Mouse (Mus musculus): ENCODE measurements around the gene Ano2. TPM values are rescaled to one million over a fixed set of nuclear protein-coding genes. Genes with fewer than 3 reads are reported as not detected.

The Ano2 gene
- polyA plus RNA-seq, 2 experiments from 2014 or later, result not detected

DNA sequence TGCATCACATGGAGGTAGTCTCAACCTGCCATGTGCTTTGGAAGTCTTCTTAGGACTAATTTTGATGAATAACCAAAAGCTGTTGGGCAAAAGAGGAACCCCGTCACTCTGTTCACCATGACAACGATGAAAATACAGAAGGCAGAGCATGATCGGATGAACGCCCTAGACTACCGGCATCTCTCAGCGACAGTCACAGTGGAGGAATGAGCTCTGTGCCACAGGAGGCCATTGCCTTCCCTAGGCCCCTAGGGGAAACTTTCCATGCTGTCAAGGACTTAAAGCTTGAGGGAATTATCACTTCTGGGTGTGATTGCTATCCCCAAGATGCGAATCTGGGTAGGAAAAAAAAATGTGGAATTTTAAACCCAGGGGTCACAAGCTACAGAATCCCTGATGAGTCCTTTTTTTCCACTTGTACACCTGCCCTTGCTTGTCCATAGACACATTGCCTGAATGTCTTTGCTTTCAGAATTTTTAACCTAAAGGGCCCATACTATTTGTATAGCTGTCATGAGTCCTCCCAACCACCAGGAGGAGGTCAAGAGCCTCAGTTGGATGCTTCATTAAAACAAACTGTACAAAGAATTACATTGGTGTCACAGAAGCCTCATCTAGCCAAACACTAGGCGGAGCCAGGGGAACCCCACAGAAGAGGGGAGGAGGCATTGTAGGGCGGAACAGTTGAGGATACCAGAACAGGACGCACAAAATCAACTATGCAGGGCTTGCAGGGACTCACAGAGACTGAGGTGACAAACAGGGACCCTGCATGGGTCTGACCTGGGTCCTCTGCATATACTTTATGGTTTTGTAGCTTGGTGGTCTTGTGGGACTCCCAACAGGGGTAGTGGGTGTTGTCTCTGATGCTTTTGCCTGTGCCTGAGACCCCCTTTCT lies 53.2 kb downstream of the Ano2 start:
- no peak for ATAC-seq

- ATAC-seq, result no peak
Measured at GRCm38 (mm10) chr6:125747322-125747930, 57.2 kb downstream of the Ano2 start.

- no peak for ATAC-seq
Measured at GRCm38 (mm10) chr6:125748646-125749045, 58.4 kb downstream of the Ano2 start.

- ATAC-seq, result no peak
Measured at GRCm38 (mm10) chr6:125762851-125763519, 72.8 kb downstream of the Ano2 start.

DNA sequence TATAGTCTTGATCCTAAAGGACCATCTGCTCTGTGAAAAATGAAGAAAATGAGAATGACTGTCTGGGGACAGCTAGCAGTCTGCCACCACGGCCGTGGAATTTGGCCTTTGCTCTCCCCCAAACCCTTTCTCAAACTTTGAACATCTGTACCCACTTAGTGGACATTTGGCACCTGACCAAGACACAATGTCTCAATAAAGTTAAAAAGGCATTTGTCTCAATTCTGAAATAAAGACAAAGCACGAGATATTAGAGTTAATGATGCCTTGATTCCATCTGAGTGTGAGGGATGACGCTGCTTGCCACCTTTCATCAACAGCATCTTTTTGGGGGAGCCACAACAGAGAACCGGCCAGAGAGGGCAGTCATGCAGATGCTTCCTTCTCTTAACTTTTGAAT lies 83.0 kb downstream of the Ano2 start:
- ATAC-seq, result no peak

- no peak for ATAC-seq
Measured at GRCm38 (mm10) chr6:125776291-125776690, 86.1 kb downstream of the Ano2 start.

DNA sequence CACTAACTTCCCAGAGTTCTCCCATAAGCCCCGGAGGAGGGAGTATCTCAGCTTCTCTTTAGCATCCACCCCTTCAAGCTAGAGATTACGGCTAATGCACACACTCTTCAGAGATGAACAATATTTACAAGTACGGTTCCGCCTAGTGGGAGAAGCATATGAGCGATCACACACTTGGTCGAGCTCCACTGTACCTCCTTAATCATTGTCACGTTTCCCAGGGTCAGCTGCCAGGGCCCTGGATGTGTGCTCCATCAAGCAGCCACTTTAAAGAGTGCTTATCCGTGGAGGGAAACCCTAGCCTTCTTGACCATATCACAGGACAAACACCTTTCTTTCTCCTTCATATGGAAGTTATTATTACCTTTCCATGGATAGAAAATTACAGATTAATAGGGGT lies 112.7 kb downstream of the Ano2 start:
- ATAC-seq, result no peak

- no peak for ATAC-seq
Measured at GRCm38 (mm10) chr6:125803364-125804011, 113.3 kb downstream of the Ano2 start.

DNA sequence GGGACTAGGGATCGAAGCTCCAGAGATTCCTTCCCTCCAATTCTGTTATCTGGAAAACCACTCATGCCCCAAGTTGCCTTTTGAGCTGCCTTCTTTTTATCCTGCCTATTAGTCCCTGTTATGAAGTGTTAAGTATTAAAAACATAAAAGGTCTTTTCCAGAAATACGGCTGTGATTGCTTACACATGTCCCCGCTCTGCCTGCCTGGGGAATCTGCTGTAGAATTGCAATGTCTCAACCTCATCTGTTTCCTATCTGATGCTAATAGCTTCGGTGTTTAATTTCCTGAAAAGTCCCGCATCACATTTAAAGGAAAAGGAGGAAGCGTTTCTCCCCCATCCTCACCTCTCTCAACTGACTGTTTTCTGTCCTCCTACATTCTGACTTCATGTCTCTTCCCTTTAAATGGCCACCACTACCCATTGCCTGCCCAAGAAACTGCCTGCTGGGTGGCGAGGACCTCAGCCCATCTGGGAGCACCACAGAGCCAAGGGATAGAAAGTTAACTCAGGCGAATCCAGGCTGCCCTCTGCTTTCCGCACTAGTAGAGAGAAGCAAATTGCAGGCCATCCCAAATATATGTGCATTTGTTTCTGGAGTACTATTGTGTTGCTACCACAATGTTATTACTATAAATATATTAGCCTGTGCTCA lies 118.9 kb downstream of the Ano2 start:
- ATAC-seq, result no peak

DNA sequence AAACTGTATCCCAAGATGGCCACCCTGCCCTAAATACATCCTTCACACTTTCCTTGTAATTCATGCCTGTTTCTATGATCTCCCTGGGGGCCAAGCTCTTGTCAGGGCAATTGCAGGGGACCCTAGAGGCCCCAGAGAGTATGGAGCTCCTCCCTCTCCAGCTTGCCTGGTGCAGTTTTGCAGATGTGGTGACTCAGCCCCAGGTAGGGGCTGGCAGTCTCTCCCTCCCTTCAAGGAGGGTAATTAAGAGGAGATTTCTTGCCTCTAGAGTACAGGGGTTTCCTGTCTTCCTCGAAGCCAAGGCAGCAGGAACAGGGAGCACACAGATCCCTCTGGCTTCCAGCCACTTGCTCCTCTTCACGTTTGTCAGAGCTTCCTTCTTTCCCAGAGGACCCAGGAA lies 121.2 kb downstream of the Ano2 start:
- ATAC-seq, result no peak

DNA sequence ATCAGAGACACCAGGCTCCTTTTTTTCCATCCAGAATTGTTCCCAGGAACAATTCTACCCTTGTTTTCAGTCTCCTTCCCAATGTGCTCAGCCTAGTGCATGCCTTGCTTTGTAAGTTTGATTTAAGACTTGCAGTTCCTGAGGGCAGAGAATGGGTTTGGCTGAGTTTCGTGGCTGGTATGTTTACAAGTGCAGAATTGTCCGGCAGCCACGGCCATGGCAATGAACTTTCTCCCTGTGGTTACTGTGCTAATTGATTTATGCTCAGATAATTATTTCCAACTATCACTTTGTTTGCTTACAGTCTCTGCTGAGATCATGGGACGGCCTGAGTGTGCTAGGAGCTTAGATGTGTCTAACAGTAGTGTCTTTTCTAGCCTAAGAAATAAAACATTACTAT lies 147.9 kb downstream of the Ano2 start:
- ATAC-seq, result no peak

GRCm38 (mm10) chr6:125841284-125841683 lies 151.1 kb downstream of the Ano2 start:
- ATAC-seq, result no peak

DNA sequence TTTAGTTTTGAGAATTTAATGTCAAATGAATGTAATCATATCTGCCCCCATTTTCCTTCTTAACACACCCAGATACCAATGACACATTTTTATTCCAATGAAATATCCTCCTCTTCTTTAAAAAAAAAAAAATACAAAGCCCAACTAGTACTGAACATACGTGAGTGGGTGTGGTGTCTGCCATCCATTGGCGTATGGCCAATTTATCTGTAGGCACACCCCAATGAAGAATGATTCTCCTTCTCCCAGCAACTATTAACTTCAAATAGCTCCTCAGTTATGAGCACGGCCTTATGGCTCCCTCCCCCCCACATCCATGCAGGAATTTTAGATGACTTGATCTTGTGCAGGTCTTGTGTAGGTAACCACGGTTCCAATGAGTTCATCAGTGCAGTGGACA lies 161.0 kb downstream of the Ano2 start:
- no peak for ATAC-seq

DNA sequence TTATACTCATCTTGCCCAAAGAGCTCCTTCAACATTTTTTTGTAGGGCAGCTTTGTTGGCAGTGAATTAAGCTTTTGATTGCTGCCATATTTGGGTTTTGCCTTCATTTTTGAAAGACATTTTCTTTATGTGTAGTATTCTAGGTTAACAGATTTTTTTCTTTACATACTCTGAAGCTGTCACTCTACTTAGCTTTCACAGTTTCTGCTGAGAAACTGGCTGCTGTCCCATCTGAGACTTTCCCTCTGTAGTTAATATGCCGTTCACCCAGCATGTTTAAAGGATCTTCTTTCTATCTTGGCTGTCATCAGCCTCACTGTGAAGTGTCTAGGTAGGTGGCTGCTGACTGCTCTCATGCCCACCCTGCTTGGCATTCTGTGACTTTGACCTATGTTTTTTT lies 168.1 kb downstream of the Ano2 start:
- ATAC-seq, result no peak

DNA sequence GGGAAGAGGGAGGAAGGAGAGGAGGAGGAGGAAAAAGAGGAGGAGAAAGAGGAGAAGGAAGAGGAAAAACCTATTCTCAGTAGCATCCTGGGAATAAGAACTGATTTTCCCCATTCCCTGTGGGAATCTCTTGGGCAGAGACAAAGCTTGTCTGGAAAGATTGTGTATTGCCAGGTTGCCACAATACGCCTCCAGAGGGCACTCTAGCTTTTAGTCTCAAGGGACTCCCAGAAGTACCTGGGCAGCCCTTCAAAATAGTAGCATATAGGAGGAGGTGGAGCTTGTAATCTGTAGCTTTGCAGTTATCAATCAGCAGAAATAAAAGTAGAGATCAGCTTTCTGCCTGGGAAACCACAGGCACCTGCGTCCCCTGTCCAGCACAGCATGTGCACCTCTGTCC lies 178.3 kb downstream of the Ano2 start:
- no peak for ATAC-seq

GRCm38 (mm10) chr6:125871482-125871881 lies 181.3 kb downstream of the Ano2 start:
- no peak for ATAC-seq

- no peak for ATAC-seq
Measured at GRCm38 (mm10) chr6:125874742-125875141, 184.5 kb downstream of the Ano2 start.

GRCm38 (mm10) chr6:125876884-125877283 lies 186.7 kb downstream of the Ano2 start:
- ATAC-seq, result no peak

DNA sequence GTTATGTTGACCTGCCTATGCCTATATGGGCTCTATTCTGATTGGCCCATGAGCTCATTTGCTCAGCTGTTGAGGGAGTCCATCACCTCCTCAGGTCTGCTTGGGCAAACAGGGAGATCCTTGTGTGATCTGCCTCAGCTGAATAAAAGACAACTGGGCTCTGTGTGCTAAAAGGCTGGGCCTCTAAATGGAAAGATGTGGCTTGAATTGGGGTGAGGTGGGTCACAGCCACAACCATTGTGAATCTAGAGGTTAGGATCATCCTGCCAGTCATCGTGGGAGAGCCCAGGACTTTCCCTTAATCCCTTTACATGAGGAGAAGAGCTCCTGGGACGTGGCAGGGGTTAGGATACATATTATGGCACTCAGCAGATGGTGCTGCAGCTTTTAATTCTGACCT lies 188.5 kb downstream of the Ano2 start:
- ATAC-seq, result no peak

GRCm38 (mm10) chr6:125879306-125879705 lies 189.1 kb downstream of the Ano2 start:
- no peak for ATAC-seq

DNA sequence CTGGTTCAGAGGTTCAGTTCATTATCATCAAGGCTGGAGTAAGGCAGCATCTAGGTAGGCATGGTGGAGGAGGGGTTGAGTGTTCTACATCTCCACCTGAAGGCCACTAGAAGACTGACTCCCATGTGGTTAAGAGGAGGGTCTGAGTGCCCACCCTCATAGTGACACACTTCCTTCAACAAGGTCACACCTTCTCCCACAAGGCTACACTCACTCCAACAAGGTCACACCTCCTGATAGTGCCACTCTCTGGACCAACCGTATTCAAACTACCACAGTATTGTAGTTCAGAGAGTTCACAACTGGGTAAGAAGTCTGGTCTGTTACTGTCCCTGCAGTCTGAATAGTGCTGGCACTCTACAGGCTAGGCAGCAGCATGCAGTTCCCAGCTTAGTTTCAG lies 198.4 kb downstream of the Ano2 start:
- no peak for ATAC-seq

GRCm38 (mm10) chr6:125894340-125894739 lies 204.1 kb downstream of the Ano2 start:
- no peak for ATAC-seq

- no peak for ATAC-seq
Measured at GRCm38 (mm10) chr6:125914446-125914845, 224.2 kb downstream of the Ano2 start.
